Mouse (Mus musculus): ENCODE results near the gene Ncoa5. TPM values are rescaled to one million over a fixed set of nuclear protein-coding genes. Genes with fewer than 3 reads are reported as not detected.

The Ncoa5 gene
- polyA plus RNA-seq, 1 experiment = 23.8 TPM

DNA sequence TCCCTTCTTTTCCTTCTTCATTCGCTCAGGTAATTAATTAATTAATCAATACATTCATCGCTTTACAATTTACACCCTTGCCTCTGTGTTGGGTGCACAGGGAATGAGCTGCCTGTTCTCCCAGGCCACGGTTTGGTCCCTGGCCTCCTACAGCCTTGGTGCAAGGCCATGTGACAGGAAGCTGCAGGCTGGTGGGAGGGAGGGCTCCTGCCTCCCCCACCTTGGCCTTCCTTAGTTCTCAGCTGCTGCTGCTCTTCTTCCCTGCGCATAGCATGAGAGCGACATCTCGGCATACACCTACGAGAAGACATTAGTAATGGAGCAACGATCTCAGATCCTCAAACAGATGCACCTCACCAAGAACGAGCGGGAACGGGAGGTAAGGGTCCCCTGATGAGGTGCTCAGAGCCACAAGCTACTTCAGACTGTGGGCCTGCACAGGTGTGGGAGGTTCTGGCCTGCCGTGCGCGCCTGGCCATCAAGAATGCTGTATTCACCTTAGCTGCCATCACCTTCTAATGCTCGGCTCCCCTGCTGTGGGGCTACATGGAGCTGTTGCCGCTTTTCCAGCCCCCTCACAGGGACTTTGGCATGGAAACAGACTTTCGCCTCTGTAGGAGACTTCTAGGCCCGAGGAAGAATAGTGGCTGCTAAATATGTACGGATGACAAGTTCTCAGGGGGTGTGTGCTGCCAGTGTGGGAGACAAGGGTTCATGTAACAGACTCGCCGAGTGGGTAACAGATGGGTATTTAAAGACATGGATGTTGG, 39.8 kb downstream of the Ncoa5 start:
- no peak for DNase-seq (ENCODE audit: low read depth)

DNA sequence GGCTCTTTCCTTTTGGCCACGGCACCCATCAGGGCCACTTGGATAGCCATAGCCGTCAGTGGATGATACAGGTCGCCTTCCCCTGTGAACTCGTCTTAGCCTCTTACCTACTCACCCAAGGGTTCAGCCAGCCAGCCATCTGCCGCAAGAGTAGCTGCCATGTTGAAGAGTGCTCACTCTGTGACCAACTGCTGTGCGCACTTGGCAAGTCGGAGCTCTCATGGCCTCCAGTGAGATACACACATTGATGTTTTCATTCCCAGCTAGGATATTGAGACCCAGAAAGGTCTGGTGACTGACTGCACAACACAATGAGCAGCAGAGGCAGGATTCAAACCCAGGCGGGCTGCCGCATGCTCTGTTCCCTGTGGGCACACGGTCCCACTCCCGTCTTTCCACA, 40.5 kb downstream of the Ncoa5 start:
- no peak for DNase-seq (ENCODE audit: low read depth)

DNA sequence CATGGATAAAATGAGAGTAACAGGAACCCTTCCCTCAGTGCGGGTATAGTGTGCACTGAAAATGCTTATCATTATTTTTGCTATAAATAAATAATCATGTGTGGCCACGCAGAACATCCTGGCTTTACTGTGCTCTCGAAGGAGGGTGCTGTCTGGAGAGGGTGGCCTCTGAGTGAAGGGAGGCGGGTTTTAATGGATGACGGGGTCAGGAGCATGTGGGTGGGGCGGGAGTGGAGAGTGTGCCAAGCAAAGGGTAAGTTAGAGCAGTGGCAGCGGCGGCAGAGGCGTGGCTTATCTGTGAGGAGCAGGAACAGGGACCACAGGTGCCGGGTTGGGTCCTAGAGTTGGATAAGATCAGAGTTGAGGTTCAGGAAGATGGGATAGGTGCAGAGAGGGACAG, 42.9 kb downstream of the Ncoa5 start:
- no peak for DNase-seq (ENCODE audit: low read depth)

DNA sequence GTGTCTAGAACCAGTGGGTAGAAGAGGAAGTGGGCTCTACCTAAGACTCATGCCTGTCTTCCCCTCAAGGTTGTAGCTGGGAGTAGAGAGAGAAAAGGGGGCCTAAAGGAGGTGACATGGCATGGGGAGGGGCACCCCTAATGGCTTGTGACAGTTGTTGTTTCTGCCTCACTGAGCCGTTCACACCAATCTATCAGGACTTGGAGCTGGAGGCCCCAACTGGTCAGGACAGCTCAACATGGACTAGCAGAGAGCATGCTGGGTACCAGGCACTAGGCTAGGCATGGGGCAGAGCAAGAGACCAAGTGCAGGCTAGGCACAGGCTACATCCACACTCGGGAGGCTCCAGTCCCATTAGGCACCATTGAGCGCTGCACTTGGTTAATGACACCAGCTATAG, 43.6 kb downstream of the Ncoa5 start:
- DNase-seq (ENCODE audit: low read depth) = no peak

DNA sequence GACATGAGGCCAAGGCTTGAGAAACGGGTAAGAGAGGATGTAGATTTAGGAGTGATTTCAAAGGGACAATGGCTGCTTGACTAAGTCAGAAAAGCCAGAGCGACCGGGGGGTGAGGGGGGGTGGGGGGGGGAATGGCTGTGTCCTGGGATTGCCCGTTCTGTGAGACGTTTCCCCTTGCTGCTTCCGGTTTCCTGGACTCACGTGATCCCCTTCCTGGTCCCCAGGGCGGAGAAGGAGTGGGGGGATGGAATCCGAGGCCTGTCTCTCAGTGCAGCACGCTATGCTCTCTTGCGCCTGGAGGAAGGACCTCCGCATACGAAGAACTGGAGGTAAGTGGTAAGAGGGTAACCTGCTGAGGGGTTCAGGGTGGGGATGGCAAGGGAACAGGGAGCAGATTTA, 45.9 kb downstream of the Ncoa5 start:
- DNase-seq (ENCODE audit: low read depth) = no peak

DNA sequence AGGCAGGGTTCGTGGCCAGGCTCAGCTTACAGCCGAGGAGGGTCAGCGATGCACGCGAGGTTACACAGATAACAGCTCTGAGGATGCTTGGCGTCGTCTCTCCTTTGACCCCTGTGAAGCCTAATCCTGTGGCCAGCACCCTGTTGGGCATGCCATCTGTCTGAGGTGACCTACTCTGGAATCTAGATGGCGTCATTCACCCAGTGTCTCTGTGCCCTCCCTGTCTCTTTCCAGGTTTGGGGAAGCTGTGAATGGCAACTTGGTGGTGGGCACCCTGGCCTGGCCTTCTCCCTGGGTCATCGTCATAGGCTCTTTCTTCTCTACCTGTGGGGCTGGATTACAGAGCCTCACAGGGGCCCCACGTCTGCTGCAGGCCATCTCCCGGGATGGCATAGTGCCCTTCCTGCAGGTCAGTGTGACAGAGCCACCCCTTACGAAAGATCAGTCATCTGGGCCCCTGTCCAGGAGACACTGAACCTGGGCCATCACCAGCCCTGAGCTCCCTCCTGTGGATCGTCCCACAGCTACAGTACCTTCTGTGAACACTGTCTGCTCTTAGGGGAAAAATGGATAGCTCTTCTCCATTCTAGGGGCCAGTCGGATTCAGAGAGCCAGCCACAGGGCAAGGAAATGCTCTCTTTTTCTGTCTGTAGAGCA, 48.2 kb downstream of the Ncoa5 start:
- no peak for DNase-seq (ENCODE audit: low read depth)

DNA sequence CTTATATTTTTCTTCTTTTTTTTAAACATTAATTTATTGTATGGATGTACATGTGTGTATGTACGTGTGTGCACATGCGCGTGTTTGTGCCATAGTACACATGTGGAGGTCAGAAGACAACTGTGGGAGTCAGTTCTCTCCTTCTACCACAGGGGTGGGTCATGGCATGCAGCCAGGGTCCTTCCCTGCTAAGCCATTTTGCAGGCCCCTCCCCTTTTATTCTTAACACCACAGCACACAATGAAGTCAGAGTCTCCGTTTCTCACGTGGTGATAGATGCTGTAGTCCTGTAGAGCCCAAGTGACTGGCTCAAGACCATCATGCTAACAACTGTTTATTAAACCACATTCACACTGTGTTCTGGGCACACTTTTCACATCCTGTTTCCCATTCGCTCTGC, 48.7 kb downstream of the Ncoa5 start:
- DNase-seq (ENCODE audit: low read depth) = no peak

DNA sequence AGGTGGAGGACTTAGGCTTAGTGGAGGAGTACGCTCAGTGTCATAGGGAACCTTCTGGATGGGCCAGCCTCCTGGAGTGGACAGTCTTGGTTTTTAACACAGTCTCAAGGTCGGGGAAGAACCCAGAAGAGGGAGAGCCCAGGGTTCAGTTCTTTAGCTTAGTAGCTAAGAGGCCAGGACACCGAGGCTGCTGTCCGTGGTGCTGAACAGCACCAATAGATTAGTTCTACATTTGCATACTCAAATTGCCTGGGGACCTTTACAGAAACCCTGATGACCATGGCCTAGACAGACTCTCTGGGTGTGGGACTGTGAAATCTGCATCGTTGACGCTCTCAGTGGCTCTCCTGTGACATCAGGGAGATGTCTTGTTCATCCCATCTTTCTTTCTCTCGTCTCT, 54.9 kb downstream of the Ncoa5 start:
- DNase-seq (ENCODE audit: low read depth) = no peak

DNA sequence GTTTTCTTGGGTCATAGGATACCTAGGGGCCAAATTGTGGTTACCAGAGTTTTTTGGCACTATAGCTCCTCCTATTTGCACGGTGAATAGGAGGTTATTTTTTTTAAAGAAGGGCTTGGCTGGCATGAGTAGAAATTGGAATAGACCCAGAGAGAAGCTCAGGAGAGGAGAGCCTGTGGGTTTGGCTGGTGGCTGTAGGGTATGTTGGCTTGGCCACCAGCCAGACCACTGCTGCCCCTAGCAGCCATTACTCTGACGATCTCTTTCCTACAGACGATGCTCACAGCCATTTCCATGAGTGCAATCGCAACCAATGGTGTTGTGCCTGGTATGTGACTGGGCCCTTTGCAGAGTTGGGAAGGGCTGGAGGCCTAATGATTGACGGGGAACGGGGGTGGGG, 59.1 kb downstream of the Ncoa5 start:
- DNase-seq (ENCODE audit: low read depth) = no peak

DNA sequence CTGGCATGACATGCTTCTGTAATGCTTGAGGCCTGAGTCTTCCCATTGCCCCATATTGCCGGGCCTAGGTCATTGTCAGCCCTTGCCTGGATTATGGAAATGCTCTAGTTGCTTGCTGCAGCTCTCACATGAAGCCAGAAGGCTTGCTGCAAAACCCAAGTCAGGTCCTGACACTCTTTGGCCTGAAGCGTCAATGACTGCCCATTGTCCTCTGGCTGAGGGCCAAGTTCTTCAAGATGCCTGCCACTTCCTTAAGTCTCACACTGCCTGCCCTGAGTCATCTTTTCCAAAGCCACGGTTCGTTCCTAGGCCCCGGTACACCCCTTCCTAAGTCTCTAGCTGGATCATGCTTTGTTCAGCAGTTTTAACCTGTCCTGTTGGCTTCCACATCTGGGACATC, 62.0 kb downstream of the Ncoa5 start:
- no peak for DNase-seq (ENCODE audit: low read depth)

DNA sequence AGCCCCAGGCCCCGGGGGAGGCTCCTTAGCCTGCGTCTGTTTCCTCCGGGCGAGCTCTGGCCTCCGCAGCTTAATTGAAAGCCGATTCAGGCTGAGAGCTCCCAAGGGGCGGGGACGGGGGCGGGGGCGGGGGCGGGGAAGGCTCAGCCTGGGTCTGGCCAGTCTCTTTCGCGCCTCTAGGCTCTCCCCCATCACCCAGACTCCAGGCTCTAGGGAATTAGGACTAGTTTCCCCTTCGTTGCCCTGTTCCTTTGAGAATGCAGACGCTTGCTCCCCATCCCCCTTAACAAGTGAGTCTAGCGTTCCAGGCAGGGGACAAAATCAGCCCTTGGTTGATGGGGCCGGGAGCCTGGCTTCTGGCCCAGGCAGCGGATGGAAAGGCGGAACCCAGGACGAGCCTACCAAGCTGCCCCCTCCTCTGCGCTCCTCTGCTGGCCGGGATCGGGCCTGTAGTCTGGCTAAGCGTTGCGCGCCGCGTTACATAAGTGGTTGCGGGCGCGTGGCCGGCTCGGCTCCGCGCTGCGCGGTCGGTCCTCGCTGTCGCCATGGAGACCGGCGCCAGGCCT, 64.0 kb downstream of the Ncoa5 start:
- no peak for DNase-seq (ENCODE audit: low read depth)

DNA sequence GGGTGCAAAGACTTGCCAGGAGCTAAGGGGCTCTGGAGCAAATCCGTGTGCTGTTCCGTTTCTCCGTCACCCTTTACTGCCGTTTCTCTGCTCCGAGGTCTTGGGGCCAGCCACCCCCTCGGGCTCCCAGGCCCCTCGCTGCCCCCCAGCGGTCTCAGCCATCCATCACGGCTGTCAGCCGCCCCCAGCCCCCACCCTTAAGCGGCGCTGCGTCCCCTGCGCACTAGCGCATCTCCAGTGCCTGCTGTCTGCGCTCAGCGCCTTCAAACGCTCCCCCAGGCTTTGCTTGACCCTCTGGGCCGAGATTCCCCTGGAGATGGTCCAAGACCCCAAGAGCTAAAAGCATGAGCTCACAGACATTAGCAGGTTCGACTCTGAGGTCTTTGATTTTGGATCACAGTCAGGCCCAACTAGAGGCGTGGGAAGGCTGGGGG, 65.3 kb downstream of the Ncoa5 start:
- DNase-seq (ENCODE audit: low read depth) = no peak

DNA sequence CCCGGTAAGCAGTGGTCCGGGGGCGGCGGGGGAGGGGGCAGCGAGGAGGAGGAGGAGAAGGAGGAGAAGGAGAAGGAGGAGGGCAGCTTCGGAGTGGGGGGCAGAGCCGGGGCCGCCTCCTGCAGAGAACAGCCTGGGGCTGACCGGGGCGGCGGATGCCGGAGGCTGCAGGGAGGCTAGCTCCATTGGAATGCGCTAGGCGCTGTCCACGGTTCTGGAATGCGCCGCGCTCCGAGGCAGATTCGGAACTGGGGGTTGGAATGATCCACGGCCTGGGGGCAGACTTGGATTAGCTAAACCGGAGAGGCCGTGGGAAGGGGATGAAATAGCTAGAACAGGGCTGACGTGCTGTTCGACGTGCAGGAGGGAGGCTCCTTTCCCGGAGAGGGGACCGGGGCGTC, 66.2 kb downstream of the Ncoa5 start:
- no peak for DNase-seq (ENCODE audit: low read depth)

DNA sequence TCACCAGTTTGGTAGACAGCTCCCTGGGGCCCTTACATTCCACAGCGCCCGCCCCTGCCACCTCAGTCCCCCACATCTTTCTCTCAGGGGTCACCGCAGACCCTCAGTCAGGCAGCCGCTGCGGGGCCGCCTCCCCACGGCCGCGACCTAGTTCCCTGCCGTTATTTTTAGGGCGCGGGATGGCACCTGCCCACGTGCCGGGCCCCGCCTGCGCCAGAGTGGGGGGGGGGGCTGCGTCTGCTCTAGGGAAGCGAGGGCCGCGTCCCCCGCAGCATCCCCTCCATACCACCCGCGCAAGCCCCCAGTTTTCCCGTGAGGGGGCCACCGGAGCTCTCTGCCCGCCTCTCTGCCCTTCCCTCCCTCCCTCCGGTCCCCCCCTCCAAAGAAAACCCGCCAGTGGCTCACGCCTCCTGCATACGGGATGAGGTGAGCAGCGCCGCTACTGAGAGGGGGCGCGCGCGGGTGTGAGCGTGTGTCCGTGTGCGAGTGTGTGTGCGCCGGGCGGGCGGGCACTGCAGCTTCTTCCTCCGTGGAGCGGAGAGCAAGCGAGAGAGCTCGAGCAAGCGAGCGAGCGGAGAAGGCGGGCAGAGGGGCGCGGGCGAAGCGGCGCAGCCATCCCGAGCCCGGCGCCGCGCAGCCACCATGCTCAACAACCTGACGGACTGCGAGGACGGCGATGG, 66.8 kb downstream of the Ncoa5 start:
- DNase-seq (ENCODE audit: low read depth) = no peak

DNA sequence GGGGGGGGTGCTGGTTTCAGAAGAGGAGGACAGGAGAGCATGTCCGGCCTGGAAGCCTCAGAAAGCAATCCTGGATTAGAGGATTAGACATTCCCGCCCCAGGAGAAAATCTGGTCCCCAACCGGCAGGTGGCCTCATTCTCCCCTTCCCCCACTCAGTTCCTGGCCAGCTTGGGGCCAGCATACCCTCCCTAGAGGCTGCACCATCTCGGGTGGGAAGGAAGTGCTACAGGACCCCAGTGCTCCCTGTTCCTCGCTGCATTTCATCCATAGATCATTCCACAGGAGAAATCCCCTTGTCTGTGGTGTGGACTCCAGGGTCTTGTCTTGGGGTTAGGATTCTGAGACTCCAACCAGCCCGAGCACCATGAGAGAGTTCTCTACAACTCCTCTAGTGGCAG, 67.5 kb downstream of the Ncoa5 start:
- DNase-seq (ENCODE audit: low read depth) = no peak

DNA sequence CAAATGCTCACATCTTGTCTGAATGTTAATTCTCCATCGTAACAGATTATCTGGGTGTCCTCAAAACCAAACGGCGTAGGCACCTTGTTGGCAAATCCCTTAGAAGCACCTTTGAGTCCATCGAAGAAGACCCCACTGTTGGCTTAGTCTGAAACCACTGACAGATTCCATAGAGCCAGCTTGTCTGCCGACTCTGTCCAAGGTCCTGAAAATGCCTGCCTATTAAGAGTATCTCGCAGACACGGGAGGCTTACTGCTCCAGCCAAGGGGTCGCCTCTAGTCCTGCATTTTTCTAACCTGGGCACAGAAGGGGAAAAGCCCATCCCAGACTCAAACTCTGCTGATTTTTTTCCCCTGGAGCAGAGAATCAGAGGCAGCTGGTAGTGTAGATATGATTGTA, 68.3 kb downstream of the Ncoa5 start:
- no peak for DNase-seq (ENCODE audit: low read depth)

DNA sequence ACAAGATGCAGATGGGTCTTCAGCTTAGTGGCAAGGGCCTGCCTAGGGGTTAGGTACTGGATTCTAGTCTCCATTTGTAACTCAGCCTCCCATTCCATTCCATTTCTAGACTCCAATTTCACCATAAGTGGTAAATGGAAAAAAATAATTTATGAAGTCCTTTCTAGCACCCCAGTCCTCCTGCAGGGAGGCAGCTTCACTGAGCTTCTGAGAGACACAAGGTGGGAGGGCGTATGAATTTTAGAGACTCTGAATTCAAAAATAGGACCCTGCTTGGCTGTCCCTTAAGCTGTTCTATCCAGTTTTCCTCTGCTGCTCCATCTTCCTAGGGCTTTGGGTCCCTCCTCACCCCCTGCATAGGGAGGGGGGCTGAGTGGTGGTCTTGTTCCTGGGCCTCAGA, 69.7 kb downstream of the Ncoa5 start:
- DNase-seq (ENCODE audit: low read depth) = no peak

DNA sequence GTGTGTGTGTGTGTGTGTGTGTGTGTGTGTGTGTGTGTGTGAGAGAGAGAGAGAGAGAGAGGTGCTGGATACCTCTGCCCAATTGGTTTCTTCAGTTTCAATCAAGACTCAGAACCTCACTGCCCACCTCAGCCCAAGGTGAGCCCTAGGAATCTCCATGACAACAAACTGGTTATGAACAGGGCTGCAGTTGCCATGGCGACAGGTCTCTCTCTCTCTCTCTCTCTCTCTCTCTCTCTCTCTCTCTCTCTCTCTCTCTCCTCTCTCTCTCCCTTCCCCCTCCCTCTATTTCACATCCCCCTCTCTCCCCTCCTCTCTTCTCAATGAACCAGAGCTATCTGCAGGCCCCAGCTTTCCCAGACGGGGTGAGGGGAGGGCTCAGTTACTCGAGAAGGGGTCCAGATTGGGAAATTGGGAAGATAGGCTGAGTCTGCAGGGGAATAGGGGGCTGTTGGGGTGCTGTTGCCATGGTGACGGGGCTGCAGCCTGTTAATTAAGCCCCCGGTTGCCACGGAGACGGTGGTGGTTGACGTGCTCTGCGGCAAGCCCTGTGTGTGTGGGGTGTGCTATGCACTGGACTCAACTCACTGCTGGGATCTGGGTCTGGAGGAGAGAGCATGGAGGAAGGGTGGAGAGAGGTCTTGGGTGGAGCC, 70.3 kb downstream of the Ncoa5 start:
- no peak for DNase-seq (ENCODE audit: low read depth)

DNA sequence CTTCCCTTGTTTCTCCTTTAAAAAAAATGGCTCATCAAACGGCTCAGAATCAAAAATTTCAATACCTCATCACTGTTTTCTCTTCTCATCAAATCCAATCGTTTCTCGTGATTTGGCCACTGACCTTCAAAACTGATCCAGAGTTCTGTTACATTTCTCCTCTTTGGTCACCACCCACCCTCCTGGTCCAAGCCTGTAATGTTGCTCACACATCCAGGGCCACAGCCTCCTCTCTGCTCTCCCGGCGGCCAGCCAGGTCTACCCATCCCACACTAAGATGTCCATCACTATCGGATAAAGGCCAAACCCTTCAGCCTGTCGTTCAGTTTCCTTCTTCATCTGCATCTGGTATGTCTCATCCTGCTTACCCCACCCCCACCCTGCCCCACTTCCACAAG, 72.5 kb downstream of the Ncoa5 start:
- DNase-seq (ENCODE audit: low read depth) = no peak

DNA sequence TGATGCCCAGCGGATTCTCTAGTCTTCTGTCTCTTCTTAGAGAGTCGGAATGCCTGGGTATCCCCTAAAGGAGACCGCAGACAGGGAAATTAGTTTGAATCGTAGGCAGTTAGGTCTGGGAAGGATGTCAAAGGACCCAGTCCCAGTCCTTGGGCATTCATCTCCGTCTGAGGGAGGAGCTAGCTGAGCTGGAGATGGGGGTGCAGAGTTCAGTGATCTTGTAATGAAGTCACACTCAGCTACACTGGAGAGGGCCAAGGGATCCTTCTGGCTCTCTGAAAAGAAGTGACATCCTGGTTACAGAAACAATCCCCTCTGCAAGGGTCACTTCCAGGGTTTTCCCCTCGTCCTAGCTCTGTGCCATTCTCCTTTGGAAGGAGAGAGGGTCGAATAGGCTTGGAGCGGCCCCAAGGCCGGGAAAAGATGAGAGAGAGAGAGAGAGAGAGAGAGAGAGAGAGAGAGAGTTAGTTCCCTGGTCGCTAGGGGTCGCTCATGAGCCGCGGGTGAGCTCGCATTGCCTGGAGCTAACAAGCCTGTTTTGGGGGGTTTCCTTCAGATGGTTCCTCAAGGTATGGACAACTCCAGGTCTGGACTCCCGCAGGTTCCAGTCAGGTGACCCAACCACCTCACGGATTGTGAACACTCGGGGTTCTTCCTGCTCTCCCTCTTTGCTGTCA, 73.0 kb downstream of the Ncoa5 start:
- no peak for DNase-seq (ENCODE audit: low read depth)

DNA sequence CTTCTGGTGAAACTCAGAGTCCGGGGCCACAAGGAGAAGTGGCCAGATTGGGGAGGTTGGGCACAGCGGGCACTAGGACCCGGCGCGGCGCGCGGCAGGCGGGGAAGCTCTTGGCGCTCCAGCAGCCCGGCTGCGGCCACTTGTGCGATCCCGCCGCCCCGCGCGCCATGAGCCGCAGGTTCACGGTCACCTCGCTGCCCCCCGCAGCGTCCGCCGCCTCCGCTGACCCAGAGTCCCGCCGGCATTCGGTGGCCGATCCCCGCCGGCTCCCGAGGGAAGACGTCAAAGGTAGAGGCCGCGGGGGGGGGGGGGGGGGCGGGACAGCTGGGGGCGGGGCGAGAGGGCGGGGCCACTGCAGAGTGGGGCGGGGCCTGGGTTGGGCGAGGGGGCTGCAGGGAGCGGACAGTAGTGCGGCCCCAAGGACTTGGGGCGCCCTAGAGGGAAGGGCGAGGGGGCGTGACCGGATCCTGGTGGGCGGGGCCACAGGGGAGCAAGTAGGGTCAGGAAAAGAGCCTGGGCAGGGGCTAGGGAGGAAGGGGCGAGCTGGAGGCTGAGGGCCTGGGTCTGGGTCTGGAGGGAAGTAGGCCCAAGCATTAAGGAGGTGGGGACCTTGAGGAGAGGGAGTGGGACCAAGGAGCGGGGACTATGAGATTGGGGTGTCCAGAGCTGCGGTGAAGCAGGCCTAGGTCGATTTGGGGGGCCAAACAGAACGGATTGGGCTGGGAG, 73.8 kb downstream of the Ncoa5 start, which contains the start of gene Slc12a5:
Gene Slc12a5 (plus strand): TSS at position 87 of the 726 bp plus-strand sequence.
- no peak for DNase-seq (ENCODE audit: low read depth)

Data from gonadal fat pad, adult 2 months (tissue).